Mouse (Mus musculus) small intestine, adult 2 months (tissue): Measurements from ENCODE around the gene Zmat5.

Experiments used
- CTCF ChIP-seq: fragments of 200-500 bp; IDR thresholded peaks from 2 replicates; pipeline ENCODE4 v1.5.1; 2012; ENCODE audit warnings: low read depth, mild to moderate bottlenecking, control low read depth, inconsistent platforms, low read length, moderate library complexity, mixed read lengths; ENCODE audit not compliant: insufficient replicate concordance, insufficient read length; ENCODE audit errors: extremely low read depth
- POLR2A ChIP-seq: fragments of 200-500 bp; IDR thresholded peaks from 2 replicates; pipeline ENCODE4 v1.6.1; 2012; ENCODE audit warnings: low read depth, mild to moderate bottlenecking, control low read depth, inconsistent platforms, low read length, moderate library complexity

DNA sequence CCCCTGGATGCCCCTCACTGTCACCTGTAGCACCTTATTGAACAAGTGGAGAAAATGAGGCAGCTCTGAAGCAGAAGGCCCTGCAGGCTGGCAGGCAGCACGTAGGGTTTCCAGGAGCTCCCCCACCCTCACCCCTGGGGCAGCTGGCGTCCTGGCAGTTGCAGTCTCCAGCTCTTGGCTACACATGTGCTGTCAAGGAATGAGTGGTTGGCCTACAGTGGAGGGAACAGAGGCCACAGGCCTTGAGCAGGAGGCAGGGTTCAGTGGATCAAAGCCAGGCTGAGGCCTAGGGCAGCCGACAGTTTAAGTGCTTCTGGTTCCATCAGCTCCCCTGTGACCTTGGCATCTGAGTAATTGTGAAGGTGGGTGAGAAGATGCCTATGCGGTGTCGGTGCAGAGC is 26.4 kb downstream of the Zmat5 start:
- TF ChIP-seq CTCF (no peak), POLR2A (no peak)
